Mouse (Mus musculus): ENCODE data around the gene 9430097D07Rik.

Gene 9430097D07Rik

GRCm38 (mm10) chr2:32556019-32556418 lies 19.5 kb downstream of the 9430097D07Rik start:
- peak; percentile 59 for DNase-seq

GRCm38 (mm10) chr2:32555484-32555883 lies 20.0 kb downstream of the 9430097D07Rik start:
- no peak for DNase-seq

- no peak for DNase-seq
Observed at GRCm38 (mm10) chr2:32553592-32554148, 21.8 kb downstream of the 9430097D07Rik start.

- DNase-seq = no peak
Observed at GRCm38 (mm10) chr2:32551236-32551635, 24.2 kb downstream of the 9430097D07Rik start.

- no peak for DNase-seq
Observed at GRCm38 (mm10) chr2:32549764-32550163, 25.7 kb downstream of the 9430097D07Rik start.

DNA sequence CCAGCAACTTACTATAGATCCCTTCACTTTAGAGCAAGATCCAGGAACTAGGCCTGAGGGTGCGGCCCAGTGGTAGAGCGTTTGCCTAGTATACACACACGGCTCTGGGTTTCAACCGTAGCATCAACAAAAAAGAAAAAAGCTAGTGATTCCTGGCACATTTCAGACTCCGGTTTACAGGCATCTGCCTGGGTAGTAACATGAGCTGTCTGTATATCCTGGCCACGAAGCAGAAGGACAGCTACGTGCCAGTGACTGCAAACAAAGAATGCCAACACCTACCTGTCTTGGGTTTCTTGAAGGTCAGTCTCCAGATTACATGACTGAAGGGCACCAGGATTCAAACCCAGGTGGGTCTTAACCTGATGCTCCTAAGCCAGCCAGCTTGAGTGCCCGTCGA lies 26.3 kb downstream of the 9430097D07Rik start:
- no peak for DNase-seq

GRCm38 (mm10) chr2:32547964-32548739 lies 27.3 kb downstream of the 9430097D07Rik start:
- DNase-seq = no peak

DNA sequence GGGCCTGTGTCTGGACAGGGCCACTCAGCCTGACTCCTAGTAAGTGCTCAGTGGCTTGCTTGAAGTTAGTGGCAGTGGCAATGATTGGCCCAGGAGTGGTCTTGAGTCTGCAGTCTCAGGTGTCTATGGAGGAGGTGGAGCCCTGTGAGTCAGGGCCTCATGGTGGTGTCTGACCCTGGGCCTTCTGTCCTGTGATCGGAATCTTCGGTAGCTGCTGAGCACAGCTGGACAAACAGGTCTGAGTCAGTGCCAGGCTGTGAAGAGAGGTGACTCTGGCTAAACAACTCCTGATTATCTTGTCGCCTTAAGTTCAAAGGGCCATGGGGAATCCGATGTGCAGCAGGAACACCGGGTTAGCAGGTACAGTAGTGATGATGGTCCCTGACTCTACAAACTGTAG lies 28.1 kb downstream of the 9430097D07Rik start:
- no peak for DNase-seq

- DNase-seq = no peak
Observed at GRCm38 (mm10) chr2:32546951-32547350, 28.5 kb downstream of the 9430097D07Rik start.

GRCm38 (mm10) chr2:32543031-32543449 lies 32.4 kb downstream of the 9430097D07Rik start:
- no peak for DNase-seq

GRCm38 (mm10) chr2:32541986-32542573 lies 33.4 kb downstream of the 9430097D07Rik start:
- DNase-seq = peak; percentile 84

GRCm38 (mm10) chr2:32541333-32541908 lies 34.1 kb downstream of the 9430097D07Rik start:
- no peak for DNase-seq

- DNase-seq = no peak
Observed at GRCm38 (mm10) chr2:32539452-32539981, 36.0 kb downstream of the 9430097D07Rik start.

- DNase-seq = no peak
Observed at GRCm38 (mm10) chr2:32538461-32538860, 37.0 kb downstream of the 9430097D07Rik start.

DNA sequence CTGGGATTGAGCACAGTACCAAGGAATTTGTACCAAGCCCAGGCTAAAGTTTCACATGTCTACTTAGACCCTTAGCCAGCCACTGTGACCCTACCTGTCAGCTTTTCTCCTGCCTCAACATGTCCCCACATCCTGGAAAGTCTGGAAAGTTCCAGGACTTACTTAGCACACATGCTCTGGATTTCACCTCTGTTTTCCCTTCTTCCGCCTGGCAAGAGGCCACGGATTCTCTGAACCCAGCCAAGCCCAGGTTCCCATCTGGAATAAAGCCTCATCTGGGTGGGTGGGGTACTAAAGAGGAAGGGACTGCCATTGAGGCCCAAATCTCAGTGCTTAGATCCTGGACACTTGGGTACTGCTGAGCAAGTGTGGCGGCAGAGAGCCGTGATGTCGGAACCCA lies 37.5 kb downstream of the 9430097D07Rik start:
- no peak for DNase-seq

- no peak for DNase-seq
Observed at GRCm38 (mm10) chr2:32537360-32537905, 38.1 kb downstream of the 9430097D07Rik start.

- no peak for DNase-seq
Observed at GRCm38 (mm10) chr2:32536634-32537359, 38.7 kb downstream of the 9430097D07Rik start.

DNA sequence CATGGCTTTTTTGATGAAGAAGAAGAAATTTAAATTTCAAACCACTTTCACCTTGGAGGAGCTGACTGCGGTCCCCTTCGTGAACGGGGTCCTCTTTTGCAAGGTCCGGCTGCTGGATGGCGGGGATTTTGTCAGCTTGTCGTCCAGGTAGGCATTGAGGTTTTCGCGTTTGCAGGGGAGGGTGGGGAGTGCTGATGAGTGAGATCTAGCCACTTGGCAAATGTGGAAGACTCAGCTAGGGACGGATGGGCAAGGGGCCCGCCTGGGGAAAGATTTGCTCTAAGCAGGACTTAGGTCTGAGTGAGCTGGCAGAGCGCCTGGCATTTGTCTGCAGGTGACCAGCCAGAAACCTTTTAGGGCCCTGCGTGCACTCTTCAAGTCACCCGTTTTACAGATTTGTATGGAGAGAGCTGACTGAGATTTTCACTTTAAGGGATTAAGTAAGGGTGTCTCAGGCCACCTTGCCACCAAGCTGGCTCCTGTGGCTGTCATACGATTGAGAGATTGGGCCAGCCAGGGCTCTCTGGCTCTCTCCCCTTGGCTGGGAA lies 39.3 kb downstream of the 9430097D07Rik start:
- peak; percentile 33 for DNase-seq

DNA sequence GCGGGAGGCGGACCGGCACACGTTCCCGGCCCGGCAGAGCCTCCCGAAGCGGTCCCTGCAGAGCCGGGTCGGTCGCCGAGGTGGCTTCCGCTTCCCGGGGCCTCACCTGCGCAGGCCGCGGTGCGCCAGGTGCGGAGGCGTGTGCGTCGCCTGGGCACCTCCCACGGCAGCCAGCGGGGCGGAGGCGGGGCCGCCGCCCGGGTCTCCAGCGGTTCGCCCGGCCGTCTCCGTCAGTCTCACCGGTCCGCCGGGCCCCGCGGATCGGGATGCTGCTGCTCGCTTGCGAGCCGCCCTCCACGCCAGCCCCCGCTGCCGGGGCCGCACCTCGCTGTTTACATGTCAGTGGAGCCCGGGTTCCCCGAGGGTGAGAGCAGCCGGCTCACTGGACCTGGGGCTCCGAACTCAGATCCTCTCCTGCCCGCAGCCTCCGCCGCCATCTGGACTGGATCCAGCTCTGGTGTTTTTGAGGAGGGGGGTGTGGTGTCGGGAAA lies 39.9 kb downstream of the 9430097D07Rik start:
- DNase-seq = no peak

DNA sequence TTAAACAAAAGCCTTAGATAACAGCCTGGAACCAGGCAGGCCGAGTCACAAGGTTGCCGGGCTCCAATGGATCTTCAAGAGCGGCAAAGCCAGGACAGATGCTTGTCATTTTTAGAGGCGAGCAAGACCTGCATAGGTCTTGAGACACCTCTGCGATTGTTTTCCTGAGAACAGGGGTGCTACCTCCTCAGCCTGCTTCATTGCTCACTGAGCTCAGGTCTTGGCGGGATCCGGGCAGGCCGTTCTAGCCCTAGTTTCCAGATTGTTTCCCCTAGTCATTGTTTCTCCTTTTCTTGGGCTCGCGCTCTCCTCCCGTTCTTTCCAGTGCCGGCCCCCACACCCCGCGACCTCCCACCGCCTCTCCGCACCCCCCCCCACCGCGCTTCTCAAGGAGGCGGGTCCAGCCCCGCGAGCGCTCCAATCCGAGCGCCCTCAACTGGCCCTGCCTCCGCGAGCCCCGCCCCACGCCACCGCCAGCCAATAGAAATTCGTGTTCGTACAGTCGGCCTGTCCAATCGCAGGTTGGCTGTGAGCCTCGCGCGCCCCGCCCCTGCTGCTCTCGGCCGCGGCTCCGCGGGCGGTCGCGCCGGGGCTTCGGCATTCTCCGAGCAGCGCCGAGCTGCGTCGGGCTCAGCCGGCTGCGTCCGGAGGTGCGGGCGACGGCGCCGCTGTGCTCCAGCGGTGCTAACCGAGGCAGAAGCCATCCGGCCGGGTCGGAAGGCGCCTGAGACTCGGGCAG lies 40.6 kb downstream of the 9430097D07Rik start, which contains the start of gene Fam102a:
TSS of gene Fam102a (plus strand) at position 600 of the 739 bp plus-strand sequence.
- DNase-seq = peak; percentile 100

All from thymus, postnatal 14 days (tissue).